Mouse (Mus musculus) adrenal gland, postnatal 14 days (tissue): ENCODE data around the gene Htr3b. TPM values are rescaled to one million over a fixed set of nuclear protein-coding genes. Genes with fewer than 3 reads are reported as not detected.
A peak's percentile ranks its signal among the peaks of the same experiment; 100 is the strongest.

ENCODE experiments used
- DNase-seq: peaks from one replicate; pipeline ENCODE4 v3.0.0; 2021; ENCODE audit warnings: mixed read lengths
- total RNA-seq: library from RNA; stranded (reverse); gene quantifications from 2 replicates; pipeline ENCODE4 v1.2.3, GENCODE M21; 2021

Gene Htr3b
- total RNA-seq, 1 experiment from 2014 or later = 0.63 TPM

GRCm38 (mm10) chr9:48916011-48916788 lies 48.6 kb downstream of the Htr3b start:
- peak; percentile 40 for DNase-seq

GRCm38 (mm10) chr9:48910885-48911537 lies 53.8 kb downstream of the Htr3b start, which contains the start of gene Htr3a:
Gene Htr3a, minus strand, starts transcription at chr9:48911099.
- DNase-seq = peak; percentile 83

GRCm38 (mm10) chr9:48904421-48904820 lies 60.4 kb downstream of the Htr3b start:
- DNase-seq = peak; percentile 19

- peak; percentile 40 for DNase-seq
Observed at GRCm38 (mm10) chr9:48903766-48904165, 61.0 kb downstream of the Htr3b start.

- peak; percentile 70 for DNase-seq
Observed at GRCm38 (mm10) chr9:48898551-48898950, 66.2 kb downstream of the Htr3b start.

GRCm38 (mm10) chr9:48895819-48896536 lies 68.8 kb downstream of the Htr3b start:
- DNase-seq = no peak

- no peak for DNase-seq
Observed at GRCm38 (mm10) chr9:48894755-48895154, 70.0 kb downstream of the Htr3b start.

GRCm38 (mm10) chr9:48893986-48894385 lies 70.8 kb downstream of the Htr3b start:
- DNase-seq = peak; percentile 81

- no peak for DNase-seq
Observed at GRCm38 (mm10) chr9:48889093-48889492, 75.7 kb downstream of the Htr3b start.

Other genes with a start within 250 kb of the Htr3b start
- 88.9 and 109 TPM in 2 replicates for gene Zbtb16, start 128.8 kb downstream of the Htr3b start, total RNA-seq
- gene Htr3a, start 53.9 kb downstream of the Htr3b start, total RNA-seq = 3.1 and 8.4 TPM in 2 replicates
- 11.9 and 23.4 TPM in 2 replicates for gene Usp28, start 20.4 kb upstream of the Htr3b start, total RNA-seq
- 16.0 and 19.2 TPM in 2 replicates for gene Zw10, start 90.6 kb upstream of the Htr3b start, total RNA-seq
- 0.83 TPM in 1 of 2 replicates, not detected in the other for gene Tmprss5, start 116.3 kb upstream of the Htr3b start, total RNA-seq